Mouse (Mus musculus): ENCODE data around the gene Speg. TPM values are rescaled to one million over a fixed set of nuclear protein-coding genes. Genes with fewer than 3 reads are reported as not detected.

Speg gene
- polyA plus RNA-seq, 1 experiment from 2014 or later, result 77.9 TPM

GRCm38 (mm10) chr1:75451900-75452299 lies 76.8 kb downstream of the Speg start:
- WGBS, result 68% methylated on average over 5 of the region's 5 CpGs
- DNase-seq (ENCODE audit: low spot score), result no peak
- Histone ChIP-seq H3K27ac (no peak overlapping the region), H3K4me3 (no peak overlapping the region), H3K36me3 (no peaks in the 10 kb centered on the region), H3K4me1 (peaks cover 78% of the 10 kb centered on the region), H3K9me3 (no peaks in the 10 kb centered on the region), H3K27me3 (ENCODE audit: insufficient read depth, poor library complexity, severe bottlenecking) (peaks cover 97% of the 10 kb centered on the region)

- no peaks in the 10 kb centered on the region for H3K9me3 ChIP-seq
- DNase-seq (ENCODE audit: low spot score), result no peak
- H3K27ac ChIP-seq, result no peak overlapping the region
- peaks cover 68% of the 10 kb centered on the region for H3K4me1 ChIP-seq
- no peaks in the 10 kb centered on the region for H3K36me3 ChIP-seq
- 68% methylated on average over 3 of the region's 3 CpGs for WGBS
- no peak overlapping the region for H3K4me3 ChIP-seq
- H3K27me3 ChIP-seq (ENCODE audit: insufficient read depth, poor library complexity, severe bottlenecking), result peaks cover 94% of the 10 kb centered on the region
Measured at GRCm38 (mm10) chr1:75455433-75455832, 80.3 kb downstream of the Speg start.

GRCm38 (mm10) chr1:75455948-75456347 lies 80.9 kb downstream of the Speg start:
- no peaks in the 10 kb centered on the region for H3K9me3 ChIP-seq
- H3K36me3 ChIP-seq, result no peaks in the 10 kb centered on the region
- H3K27ac ChIP-seq, result 0 out of 2 replicates have a peak overlapping the region, but pooled peaks have one; percentile 29
- H3K4me3 ChIP-seq, result no peak overlapping the region
- 34% methylated on average over 5 of the region's 5 CpGs for WGBS
- peaks cover 90% of the 10 kb centered on the region for H3K27me3 ChIP-seq (ENCODE audit: insufficient read depth, poor library complexity, severe bottlenecking)
- DNase-seq (ENCODE audit: low spot score), result no peak
- peaks cover 63% of the 10 kb centered on the region for H3K4me1 ChIP-seq

- Histone ChIP-seq H3K4me1 (peaks cover 56% of the 10 kb centered on the region), H3K9me3 (no peaks in the 10 kb centered on the region)
- DNase-seq (ENCODE audit: low spot score), result no peak
Measured at GRCm38 (mm10) chr1:75456746-75457564, 81.9 kb downstream of the Speg start.

GRCm38 (mm10) chr1:75457710-75458024 lies 82.6 kb downstream of the Speg start:
- no peak for DNase-seq (ENCODE audit: low spot score)
- Histone ChIP-seq H3K9me3 (no peaks in the 10 kb centered on the region), H3K27me3 (ENCODE audit: insufficient read depth, poor library complexity, severe bottlenecking) (peaks cover 73% of the 10 kb centered on the region), H3K4me1 (peaks cover 61% of the 10 kb centered on the region), H3K4me3 (peak overlapping the region; percentile 58), H3K27ac (peak overlapping the region; percentile 86; the same call in 1 of the 2 replicates), H3K36me3 (no peaks in the 10 kb centered on the region)
- WGBS, result 2% methylated on average over 8 of the region's 10 CpGs

More at GRCm38 (mm10) chr1:75456746-75457564, 81.9 kb downstream of the Speg start:
- Histone ChIP-seq H3K4me3 (no peak overlapping the region), H3K27ac (0 out of 2 replicates have a peak overlapping the region, but pooled peaks have one; percentile 86), H3K36me3 (no peaks in the 10 kb centered on the region), H3K27me3 (ENCODE audit: insufficient read depth, poor library complexity, severe bottlenecking) (peaks cover 80% of the 10 kb centered on the region)
- WGBS, result 7% methylated on average over 14 of the region's 14 CpGs

GRCm38 (mm10) chr1:75458025-75458788 lies 83.1 kb downstream of the Speg start:
- H3K4me3 ChIP-seq, result peak overlapping the region; percentile 58
- H3K27me3 ChIP-seq (ENCODE audit: insufficient read depth, poor library complexity, severe bottlenecking), result peaks cover 68% of the 10 kb centered on the region
- no peak for DNase-seq (ENCODE audit: low spot score)
- WGBS, result 1% methylated on average over 42 of the region's 42 CpGs
- H3K27ac ChIP-seq, result peak overlapping the region; percentile 86
- no peaks in the 10 kb centered on the region for H3K36me3 ChIP-seq
- no peaks in the 10 kb centered on the region for H3K9me3 ChIP-seq
- peaks cover 66% of the 10 kb centered on the region for H3K4me1 ChIP-seq

- H3K36me3 ChIP-seq, result no peaks in the 10 kb centered on the region
- H3K9me3 ChIP-seq, result no peaks in the 10 kb centered on the region
- H3K27me3 ChIP-seq (ENCODE audit: insufficient read depth, poor library complexity, severe bottlenecking), result peaks cover 59% of the 10 kb centered on the region
- H3K4me1 ChIP-seq, result peaks cover 66% of the 10 kb centered on the region
- peak overlapping the region; percentile 58 for H3K4me3 ChIP-seq
- peak overlapping the region; percentile 86 for H3K27ac ChIP-seq
- no peak for DNase-seq (ENCODE audit: low spot score)
- 18% methylated on average over 20 of the region's 23 CpGs for WGBS
Measured at GRCm38 (mm10) chr1:75458789-75459684, 83.9 kb downstream of the Speg start.

GRCm38 (mm10) chr1:75460297-75460696 lies 85.2 kb downstream of the Speg start:
- Histone ChIP-seq H3K4me3 (no peak overlapping the region), H3K4me1 (peaks cover 69% of the 10 kb centered on the region), H3K27ac (no peak overlapping the region), H3K9me3 (no peaks in the 10 kb centered on the region), H3K36me3 (no peaks in the 10 kb centered on the region), H3K27me3 (ENCODE audit: insufficient read depth, poor library complexity, severe bottlenecking) (peaks cover 48% of the 10 kb centered on the region)
- no peak for DNase-seq (ENCODE audit: low spot score)
- 64% methylated on average over 7 of the region's 7 CpGs for WGBS

- peaks cover 54% of the 10 kb centered on the region for H3K4me1 ChIP-seq
- DNase-seq (ENCODE audit: low spot score), result no peak
- peak overlapping the region; percentile 59 for H3K27ac ChIP-seq
- peaks cover 40% of the 10 kb centered on the region for H3K27me3 ChIP-seq (ENCODE audit: insufficient read depth, poor library complexity, severe bottlenecking)
- WGBS, result 35% methylated on average over 1 of the region's 1 CpGs
- no peak overlapping the region for H3K4me3 ChIP-seq
- no peaks in the 10 kb centered on the region for H3K9me3 ChIP-seq
- H3K36me3 ChIP-seq, result no peaks in the 10 kb centered on the region
Measured at GRCm38 (mm10) chr1:75462636-75463035, 87.5 kb downstream of the Speg start.

- 54% methylated on average over 5 of the region's 5 CpGs for WGBS
- H3K4me1 ChIP-seq, result peaks cover 46% of the 10 kb centered on the region
- H3K27ac ChIP-seq, result peak overlapping the region; percentile 64
- DNase-seq (ENCODE audit: low spot score), result no peak
- 0 out of 2 replicates have a peak overlapping the region, but pooled peaks have one; percentile 3 for H3K4me3 ChIP-seq
- no peaks in the 10 kb centered on the region for H3K9me3 ChIP-seq
- no peaks in the 10 kb centered on the region for H3K36me3 ChIP-seq
- H3K27me3 ChIP-seq (ENCODE audit: insufficient read depth, poor library complexity, severe bottlenecking), result peaks cover 39% of the 10 kb centered on the region
Measured at GRCm38 (mm10) chr1:75463652-75464204, 88.6 kb downstream of the Speg start.

- H3K4me3 ChIP-seq, result no peak overlapping the region
- no peaks in the 10 kb centered on the region for H3K9me3 ChIP-seq
- WGBS, result 7% methylated on average over 14 of the region's 14 CpGs
- H3K27me3 ChIP-seq (ENCODE audit: insufficient read depth, poor library complexity, severe bottlenecking), result peaks cover 49% of the 10 kb centered on the region
- peaks cover 40% of the 10 kb centered on the region for H3K4me1 ChIP-seq
- peak overlapping the region; percentile 63; the same call in 1 of the 2 replicates for H3K27ac ChIP-seq
- peak; percentile 91 for DNase-seq (ENCODE audit: low spot score)
- peaks cover 3% of the 10 kb centered on the region; the same call in 1 of the 2 replicates for H3K36me3 ChIP-seq
Measured at GRCm38 (mm10) chr1:75467215-75467927, 92.3 kb downstream of the Speg start.

All from heart, embryonic 10.5 days (tissue).